Mouse (Mus musculus): ENCODE data around the gene Ptchd4.

Ptchd4 gene

DNA sequence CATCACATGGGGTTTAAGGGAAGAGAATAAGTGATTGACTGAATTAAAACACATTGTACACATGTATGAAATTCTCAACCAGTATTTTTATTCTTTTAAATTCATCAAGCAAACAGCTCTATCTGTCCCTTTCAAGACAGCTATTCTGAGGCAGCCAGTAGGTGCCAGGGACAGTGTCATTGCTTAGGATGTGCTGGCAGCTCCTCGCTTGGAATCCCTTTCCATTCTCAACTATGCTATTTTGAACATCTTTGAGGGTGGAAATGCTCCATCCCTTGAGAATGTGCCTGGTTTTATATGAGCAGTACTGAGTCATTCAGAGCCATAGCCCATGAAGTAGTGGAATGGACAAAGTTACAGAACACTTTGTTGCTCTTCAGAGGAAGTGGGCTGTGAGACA is 112.2 kb downstream of the Ptchd4 start:
- DNase-seq (ENCODE audit: low spot score), result no peak

DNA sequence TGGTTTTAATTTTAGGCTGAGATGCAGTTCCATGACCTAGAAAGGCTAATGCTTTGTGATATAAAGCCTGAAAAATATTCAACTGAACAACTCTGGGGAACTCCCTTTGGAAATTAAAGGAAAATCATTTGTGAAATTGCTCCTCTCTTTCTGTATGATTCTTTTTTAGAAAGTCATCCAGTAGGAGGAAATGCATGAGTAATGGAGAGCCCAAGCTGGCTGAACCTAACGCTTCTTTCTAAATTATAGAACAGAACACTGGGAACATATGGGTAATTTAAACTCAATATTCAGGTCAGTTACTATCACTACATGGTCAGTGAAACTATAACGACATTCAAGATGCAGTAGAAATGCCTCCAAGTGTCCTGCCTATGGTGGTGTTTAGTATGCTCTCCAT is 114.6 kb downstream of the Ptchd4 start:
- DNase-seq (ENCODE audit: low spot score), result no peak

DNA sequence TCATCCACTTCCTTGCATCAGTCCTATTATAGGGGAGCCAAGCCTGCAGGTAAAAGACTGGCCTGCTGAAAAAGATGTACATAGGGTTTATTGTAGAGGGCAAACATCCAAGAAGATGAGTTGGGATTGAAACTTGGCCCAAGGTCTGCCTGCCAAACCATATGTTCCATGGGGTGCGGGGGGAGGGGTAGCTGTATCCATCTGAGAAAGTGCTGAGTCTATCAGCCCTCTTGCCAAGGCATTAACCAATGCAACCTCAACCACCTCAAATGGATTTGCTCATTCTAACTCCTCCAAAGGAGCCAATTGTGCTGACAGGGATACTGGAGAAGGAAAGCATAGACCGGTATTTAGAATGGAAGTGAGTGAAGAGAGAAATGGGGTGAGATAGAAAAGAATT is 136.5 kb downstream of the Ptchd4 start:
- DNase-seq (ENCODE audit: low spot score), result no peak

DNA sequence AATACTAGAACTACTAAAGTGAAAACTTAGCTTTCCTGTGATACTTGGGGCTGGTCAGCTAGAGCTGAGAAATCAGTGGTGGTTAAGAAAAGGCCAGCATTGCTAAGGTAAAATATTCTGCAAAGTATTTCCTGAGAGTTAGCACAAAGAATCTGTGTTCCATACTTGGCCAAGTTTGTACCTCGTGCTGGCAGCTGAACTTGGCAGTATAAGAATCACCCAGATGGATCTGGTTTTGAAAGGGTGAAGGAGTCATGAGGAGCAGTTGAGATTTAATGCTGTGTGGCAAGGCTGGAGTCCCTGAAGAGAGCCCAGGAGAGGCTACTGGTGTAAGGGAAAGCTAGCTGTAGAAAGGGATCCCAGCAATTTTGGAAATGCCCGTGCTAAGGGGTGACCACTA is 140.7 kb downstream of the Ptchd4 start:
- DNase-seq (ENCODE audit: low spot score), result no peak

DNA sequence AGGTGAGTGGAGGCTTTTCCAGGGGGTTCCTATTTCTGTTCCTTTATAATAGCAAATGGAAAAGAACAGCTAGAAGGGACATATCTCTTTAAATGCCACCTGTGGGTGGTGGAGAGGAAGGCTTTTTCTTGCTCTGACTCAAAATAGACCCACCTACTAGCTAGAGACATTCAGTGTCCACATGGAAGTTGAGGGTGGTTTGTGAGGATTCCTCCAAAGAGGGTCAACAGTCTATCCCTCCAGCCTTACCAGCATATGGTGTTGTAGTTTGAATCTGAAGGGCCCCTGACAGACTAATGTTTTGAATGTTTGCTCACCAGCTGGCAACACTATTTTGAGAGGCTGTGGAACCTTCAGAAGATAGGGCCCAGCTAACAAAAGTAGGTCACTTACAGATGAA is 147.0 kb downstream of the Ptchd4 start:
- DNase-seq (ENCODE audit: low spot score), result no peak

DNA sequence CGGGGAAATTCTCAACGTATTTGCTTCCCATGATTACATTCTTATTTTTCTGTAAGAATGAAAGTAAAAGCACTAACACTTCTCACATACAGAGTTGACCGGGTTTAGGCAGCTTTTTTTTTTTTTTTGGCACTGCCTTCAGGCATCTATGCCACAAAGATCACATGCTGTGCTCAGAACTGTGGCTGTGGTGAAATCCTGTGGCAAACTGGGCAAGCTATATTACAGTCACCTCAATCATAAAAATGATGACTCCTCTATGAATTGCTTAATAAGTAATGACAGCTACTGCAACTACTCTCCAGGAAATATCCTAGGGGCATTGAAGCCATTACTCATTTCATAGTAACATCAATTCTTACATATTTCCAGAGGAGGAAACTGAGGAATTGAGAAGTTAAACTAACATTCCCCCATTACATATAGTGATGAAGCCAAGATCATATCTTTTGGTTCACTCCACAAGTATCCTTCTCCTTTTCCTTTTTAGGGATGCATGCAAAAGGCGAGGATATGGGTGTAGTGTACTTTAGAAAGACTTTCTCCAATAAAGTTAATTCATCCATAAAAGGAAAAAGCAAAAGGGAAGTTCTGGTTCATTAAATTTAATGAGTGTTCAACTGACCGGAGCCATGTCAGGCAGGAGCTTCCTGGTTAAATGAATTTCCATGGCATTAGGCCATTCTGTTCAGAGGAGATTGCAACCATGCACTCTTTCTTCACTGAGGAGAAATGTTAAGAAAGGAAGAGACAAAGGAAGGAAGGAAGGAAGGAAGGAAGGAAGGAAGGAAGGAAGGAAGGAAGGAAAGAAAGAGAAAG is 164.6 kb downstream of the Ptchd4 start:
- no peak for DNase-seq (ENCODE audit: low spot score)

DNA sequence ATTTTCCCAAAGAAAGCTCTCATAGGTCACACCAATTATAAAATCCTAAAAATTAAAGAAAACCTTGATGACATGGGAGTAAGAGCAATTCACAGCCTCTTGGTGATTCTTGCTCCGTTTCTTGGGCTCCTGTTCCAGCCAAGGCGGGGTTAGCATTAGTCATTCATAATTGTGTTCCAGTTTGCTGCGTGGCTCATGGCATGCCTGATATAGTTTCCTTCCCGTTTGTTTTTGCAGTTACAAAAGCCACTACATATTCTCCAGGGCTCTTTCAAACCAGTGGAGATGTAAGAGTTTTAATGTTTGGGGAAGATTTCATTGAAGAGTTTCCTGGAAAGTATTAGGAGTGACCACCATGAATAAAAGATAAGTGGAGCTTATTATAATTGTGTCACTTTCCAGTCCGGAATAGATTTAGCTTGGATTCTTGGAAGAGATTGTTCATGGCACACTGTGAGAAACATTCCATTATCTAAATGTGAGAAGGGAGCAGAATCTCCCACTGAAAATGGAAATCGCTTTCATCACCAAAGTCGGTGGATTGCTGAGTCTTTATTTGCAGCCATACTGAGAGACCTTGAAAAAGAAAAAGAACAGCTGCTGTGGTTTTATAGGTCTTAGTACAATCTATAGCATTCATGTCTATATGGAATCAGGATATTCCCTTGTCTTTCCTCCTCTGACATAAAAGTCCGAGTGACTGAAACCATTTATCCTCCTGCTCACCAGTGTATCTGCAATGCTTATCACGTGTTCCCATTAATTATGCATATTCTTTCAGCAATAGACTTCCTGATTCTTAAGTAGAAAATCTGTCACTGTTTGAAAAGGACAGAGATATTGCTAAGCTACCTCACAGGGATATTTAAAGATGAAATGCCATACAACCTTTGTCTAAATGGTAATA is 193.9 kb downstream of the Ptchd4 start:
- no peak for DNase-seq (ENCODE audit: low spot score)

DNA sequence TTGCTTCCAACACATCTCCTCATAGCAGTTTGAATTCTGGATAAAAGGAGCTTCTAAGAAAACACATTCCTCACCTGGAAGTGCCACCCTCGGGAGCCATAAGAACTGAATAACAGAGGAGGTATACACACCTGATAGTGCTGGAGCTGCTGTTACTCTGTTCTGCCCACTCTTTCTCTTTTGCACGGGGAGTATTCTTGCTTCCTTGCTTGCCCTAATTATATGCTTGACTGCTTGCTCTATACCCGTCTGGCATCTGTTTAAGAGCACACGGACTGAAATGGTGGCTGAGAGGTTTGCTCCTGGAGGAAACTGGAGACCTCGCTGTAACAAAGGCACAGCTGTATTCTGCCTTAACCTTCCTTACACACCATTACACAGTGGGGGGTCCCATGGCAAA is 214.4 kb downstream of the Ptchd4 start:
- no peak for DNase-seq (ENCODE audit: low spot score)

DNA sequence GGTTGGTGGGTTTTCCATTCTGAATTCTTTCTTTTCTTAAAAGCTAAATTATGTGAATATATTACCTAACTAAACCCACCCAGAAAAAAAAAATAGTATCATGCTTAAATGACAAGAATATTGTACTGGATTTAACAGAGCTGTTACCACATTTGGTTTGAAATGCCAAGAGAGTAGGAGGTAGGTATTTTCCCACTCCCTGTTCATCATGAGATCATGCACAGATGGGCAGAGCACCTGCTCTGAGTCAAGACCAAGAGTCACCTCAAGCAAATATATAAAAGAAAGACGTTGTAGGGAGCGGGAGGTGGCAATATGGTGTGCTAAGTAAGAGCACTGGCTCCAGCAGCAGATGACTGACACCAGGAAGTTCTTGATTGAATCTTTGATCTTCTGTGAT is 233.8 kb downstream of the Ptchd4 start:
- no peak for DNase-seq (ENCODE audit: low spot score)

Data from layer of hippocampus, adult 9-10 months (tissue).